Mouse (Mus musculus) adrenal gland, postnatal 10 days (tissue): ENCODE results near the gene Dapk2. TPM values are rescaled to one million over a fixed set of nuclear protein-coding genes. Genes with fewer than 3 reads are reported as not detected.

Experiments used
- DNase-seq: peaks from one replicate; pipeline ENCODE4 v3.0.0; 2021; ENCODE audit warnings: mixed read lengths
- total RNA-seq, 2 experiments: library from RNA; stranded (reverse); gene quantifications; 2 replicates each; pipeline ENCODE4 v1.2.3; 2021

Gene Dapk2
- total RNA-seq, 2 experiments from 2014 or later = 8.3 to 12.4 TPM

- peak; percentile 76 for DNase-seq
Observed at GRCm38 (mm10) chr9:66307341-66307740, 149.3 kb downstream of the Dapk2 start.

GRCm38 (mm10) chr9:66308741-66309140 is 150.7 kb downstream of the Dapk2 start:
- DNase-seq = no peak

GRCm38 (mm10) chr9:66311458-66311857 is 153.4 kb downstream of the Dapk2 start:
- DNase-seq = no peak

GRCm38 (mm10) chr9:66316603-66317002 is 158.6 kb downstream of the Dapk2 start:
- DNase-seq = no peak

Other genes starting within 250 kb of the Dapk2 start
- 10 to 100 TPM; 28.0 to 32.3 TPM for gene Trip4, start 249.4 kb upstream of the Dapk2 start, total RNA-seq
- 10 to 100 TPM; 15.7 to 24.2 TPM for gene Csnk1g1, start 249.3 kb upstream of the Dapk2 start, total RNA-seq
- 100 to 1,000 TPM; 364 to 402 TPM for gene Ppib, start 98.0 kb upstream of the Dapk2 start, total RNA-seq
- 1 to 10 TPM in 1 of 2 experiments, under 1 TPM in 1; 0.66 to 1.9 TPM for gene Snx22, start 88.5 kb upstream of the Dapk2 start, total RNA-seq
- gene Snx1, start 31.6 kb upstream of the Dapk2 start, total RNA-seq = 10 to 100 TPM; 72.3 to 81.3 TPM
- gene Ciao2a, start 31.6 kb upstream of the Dapk2 start, total RNA-seq = 10 to 100 TPM; 89.9 to 97.4 TPM
- gene Herc1, start 192.2 kb downstream of the Dapk2 start, total RNA-seq = 10 to 100 TPM; 34.7 to 51.6 TPM